Mouse (Mus musculus) lung, embryonic 14.5 days (tissue): ENCODE data around the gene Ccdc88a. TPM values are rescaled to one million over a fixed set of nuclear protein-coding genes. Genes with fewer than 3 reads are reported as not detected.

Experiments used
- ATAC-seq: fragments of 200-750 bp; cut with Nextera tagmentation; 2 replicates; pipeline ENCODE4 v1.8.0; 2017; ENCODE audit warnings: mild to moderate bottlenecking, moderate TSS enrichment, moderate library complexity; ENCODE audit not compliant: insufficient read depth
- DNase-seq: peaks from one replicate; pipeline ENCODE4 v3.0.0-alpha.2; 2015
- H3K27ac ChIP-seq: fragments of 300-500 bp; sonication (generic); 2 replicates; pipeline ENCODE4 v1.5.1; 2014; ENCODE audit warnings: low read depth, mild to moderate bottlenecking, moderate library complexity
- H3K27me3 ChIP-seq: fragments of 300-500 bp; sonication (generic); 2 replicates; pipeline ENCODE4 v1.6.1; 2014; ENCODE audit warnings: low read length, control low read depth; ENCODE audit not compliant: insufficient read depth
- H3K36me3 ChIP-seq: fragments of 300-500 bp; sonication (generic); 2 replicates; pipeline ENCODE4 v1.6.1; 2014; ENCODE audit warnings: control low read depth; ENCODE audit not compliant: insufficient read depth
- H3K4me1 ChIP-seq: fragments of 300-500 bp; sonication (generic); 2 replicates; pipeline ENCODE4 v1.6.1; 2014; ENCODE audit warnings: antibody characterized with exemption, control low read depth; ENCODE audit not compliant: insufficient read depth
- H3K4me2 ChIP-seq: fragments of 300-500 bp; sonication (generic); 2 replicates; pipeline ENCODE4 v1.6.1; 2014; ENCODE audit warnings: mild to moderate bottlenecking
- H3K4me3 ChIP-seq: fragments of 300-500 bp; sonication (generic); 2 replicates; pipeline ENCODE4 v1.5.1; 2014; ENCODE audit warnings: low read depth, low read length
- H3K9ac ChIP-seq: fragments of 300-500 bp; sonication (generic); 2 replicates; pipeline ENCODE4 v1.6.1; 2014
- H3K9me3 ChIP-seq: fragments of 300-500 bp; sonication (generic); 2 replicates; pipeline ENCODE4 v1.6.1; 2016; ENCODE audit warnings: low read depth, low read length, control low read depth
- CTCF ChIP-seq: IDR thresholded peaks from 2 replicates; pipeline ENCODE4 v1.5.1; 2016; ENCODE audit warnings: antibody characterized with exemption, low read depth
- whole genome bisulfite sequencing: fragments of 180-500 bp; shearing (Covaris S2); extraction: QIAGEN DNeasy Blood & Tissue Kit; methylation state at CpG from one replicate; pipeline ENCODE4 v1.1.7; 2014; 5-methylcytosine and 5-hydroxymethylcytosine counted together
- polyA plus RNA-seq: library from polyadenylated mRNA; unstranded; fragments of >200 nt; fragmentation: Nextera tagmentation; extraction: Ambion mirVana; gene quantifications from 2 replicates; pipeline ENCODE4 v1.2.1, GENCODE M21; 2014

Ccdc88a gene
- polyA plus RNA-seq, 1 experiment from 2014 or later: 33.7 TPM

GRCm38 (mm10) chr11:29352214-29352613 lies 21.2 kb upstream of the Ccdc88a start:
- Histone ChIP-seq H3K9ac (no peak overlapping the region), H3K4me1 (no peaks in the 10 kb centered on the region), H3K9me3 (no peaks in the 10 kb centered on the region), H3K27ac (no peak overlapping the region), H3K4me2 (no peak overlapping the region), H3K27me3 (no peaks in the 10 kb centered on the region), H3K36me3 (no peaks in the 10 kb centered on the region), H3K4me3 (no peak overlapping the region)
- no peak for ATAC-seq
- TF ChIP-seq CTCF: no peak
- no peak for DNase-seq
- 79% methylated on average over 1 of the region's 1 CpGs for WGBS

GRCm38 (mm10) chr11:29368161-29368560 lies 5.3 kb upstream of the Ccdc88a start:
- Histone ChIP-seq H3K4me2 (no peak overlapping the region), H3K9me3 (no peaks in the 10 kb centered on the region), H3K27ac (no peak overlapping the region), H3K36me3 (no peaks in the 10 kb centered on the region), H3K9ac (no peak overlapping the region), H3K4me3 (no peak overlapping the region), H3K27me3 (no peaks in the 10 kb centered on the region), H3K4me1 (no peaks in the 10 kb centered on the region)
- no peak for TF ChIP-seq CTCF
- DNase-seq: no peak
- ATAC-seq: no peak
- 76% methylated on average over 1 of the region's 1 CpGs for WGBS

- Histone ChIP-seq H3K4me2 (peak overlapping the region; percentile 56), H3K36me3 (no peaks in the 10 kb centered on the region), H3K9me3 (no peaks in the 10 kb centered on the region), H3K27ac (peak overlapping the region; percentile 36; the same call in 1 of the 2 replicates), H3K9ac (peak overlapping the region; percentile 91), H3K4me3 (peak overlapping the region; percentile 87), H3K27me3 (no peaks in the 10 kb centered on the region), H3K4me1 (peaks cover 5% of the 10 kb centered on the region; the same call in 1 of the 2 replicates)
- no peak for ATAC-seq
- no peak for TF ChIP-seq CTCF
- WGBS: 4% methylated on average over 10 of the region's 11 CpGs
- DNase-seq: no peak
Measured at GRCm38 (mm10) chr11:29373050-29373395, 435 bp upstream of the Ccdc88a start.

GRCm38 (mm10) chr11:29374274-29374656 lies 807 bp downstream of the Ccdc88a start:
- no peaks in the 10 kb centered on the region for H3K9me3 ChIP-seq
- peak; percentile 12; the same call in 1 of the 2 replicates for ATAC-seq
- TF ChIP-seq CTCF: no peak
- H3K27ac ChIP-seq: peak overlapping the region; percentile 94
- peak; percentile 45 for DNase-seq
- peak overlapping the region; percentile 87 for H3K4me3 ChIP-seq
- whole genome bisulfite sequencing: under 1% methylated on average over 8 of the region's 8 CpGs
- peaks cover 5% of the 10 kb centered on the region; the same call in 1 of the 2 replicates for H3K4me1 ChIP-seq
- peak overlapping the region; percentile 56 for H3K4me2 ChIP-seq
- peak overlapping the region; percentile 91 for H3K9ac ChIP-seq
- no peaks in the 10 kb centered on the region for H3K36me3 ChIP-seq
- H3K27me3 ChIP-seq: no peaks in the 10 kb centered on the region

GRCm38 (mm10) chr11:29376635-29377034 lies 3.2 kb downstream of the Ccdc88a start:
- ATAC-seq (no peak), DNase-seq (no peak)
- Histone ChIP-seq H3K4me2 (peak overlapping the region; percentile 18; the same call in 1 of the 2 replicates), H3K4me3 (no peak overlapping the region), H3K4me1 (peaks cover 5% of the 10 kb centered on the region; the same call in 1 of the 2 replicates), H3K9ac (no peak overlapping the region; the same call in 1 of the 2 replicates), H3K27ac (no peak overlapping the region), H3K27me3 (no peaks in the 10 kb centered on the region), H3K9me3 (no peaks in the 10 kb centered on the region), H3K36me3 (no peaks in the 10 kb centered on the region)
- TF ChIP-seq CTCF: no peak
- 83% methylated on average over 2 of the region's 2 CpGs for WGBS

GRCm38 (mm10) chr11:29378751-29379150 lies 5.3 kb downstream of the Ccdc88a start:
- DNase-seq (no peak), ATAC-seq (no peak)
- H3K27me3 ChIP-seq: no peaks in the 10 kb centered on the region
- H3K27ac ChIP-seq: no peak overlapping the region
- H3K4me1 ChIP-seq: peaks cover 5% of the 10 kb centered on the region; the same call in 1 of the 2 replicates
- H3K9ac ChIP-seq: no peak overlapping the region
- no peaks in the 10 kb centered on the region for H3K9me3 ChIP-seq
- H3K4me3 ChIP-seq: no peak overlapping the region
- H3K36me3 ChIP-seq: no peaks in the 10 kb centered on the region
- no peak overlapping the region for H3K4me2 ChIP-seq
- WGBS: 91% methylated on average over 1 of the region's 1 CpGs
- TF ChIP-seq CTCF: no peak

- ATAC-seq (no peak), DNase-seq (no peak)
- no peak overlapping the region for H3K4me3 ChIP-seq
- H3K9ac ChIP-seq: no peak overlapping the region
- H3K27ac ChIP-seq: no peak overlapping the region
- no peaks in the 10 kb centered on the region for H3K9me3 ChIP-seq
- no peaks in the 10 kb centered on the region for H3K4me1 ChIP-seq
- no peak for TF ChIP-seq CTCF
- no peak overlapping the region for H3K4me2 ChIP-seq
- 74% methylated on average over 2 of the region's 2 CpGs for WGBS
- no peaks in the 10 kb centered on the region for H3K27me3 ChIP-seq
- H3K36me3 ChIP-seq: no peaks in the 10 kb centered on the region
Measured at GRCm38 (mm10) chr11:29383493-29383892, 10.0 kb downstream of the Ccdc88a start.

GRCm38 (mm10) chr11:29384001-29384400 lies 10.5 kb downstream of the Ccdc88a start:
- no peaks in the 10 kb centered on the region for H3K27me3 ChIP-seq
- no peak overlapping the region for H3K4me2 ChIP-seq
- no peak overlapping the region for H3K27ac ChIP-seq
- H3K9ac ChIP-seq: no peak overlapping the region
- H3K9me3 ChIP-seq: no peaks in the 10 kb centered on the region
- DNase-seq (no peak), ATAC-seq (no peak)
- WGBS: 63% methylated on average over 1 of the region's 1 CpGs
- no peaks in the 10 kb centered on the region for H3K4me1 ChIP-seq
- no peak for TF ChIP-seq CTCF
- no peaks in the 10 kb centered on the region for H3K36me3 ChIP-seq
- H3K4me3 ChIP-seq: no peak overlapping the region
